Mouse (Mus musculus): ENCODE measurements around the gene Hbs1l.

GRCm38 (mm10) chr10:21385111-21385663, 89.4 kb downstream of the Hbs1l start:
- TF ChIP-seq POLR2A (IDR thresholded peaks at IDR 0.05; ENCODE audit: low read depth, low read length) (no peak), CTCF (IDR thresholded peaks at IDR 0.05; ENCODE audit: extremely low read depth, insufficient read length, insufficient replicate concordance, low read depth, low read length) (no peak)
